Mouse (Mus musculus): ENCODE results near the gene Gm9780. TPM values are rescaled to one million over a fixed set of nuclear protein-coding genes. Genes with fewer than 3 reads are reported as not detected.
"Not testable (repeated sequence)": the region's sequence is repeated elsewhere in the genome, so short reads cannot be mapped to it uniquely, and the experiment has no call there.

Gm9780 gene
- polyA plus RNA-seq, 1 experiment from 2014 or later, result 19.3 TPM

DNA sequence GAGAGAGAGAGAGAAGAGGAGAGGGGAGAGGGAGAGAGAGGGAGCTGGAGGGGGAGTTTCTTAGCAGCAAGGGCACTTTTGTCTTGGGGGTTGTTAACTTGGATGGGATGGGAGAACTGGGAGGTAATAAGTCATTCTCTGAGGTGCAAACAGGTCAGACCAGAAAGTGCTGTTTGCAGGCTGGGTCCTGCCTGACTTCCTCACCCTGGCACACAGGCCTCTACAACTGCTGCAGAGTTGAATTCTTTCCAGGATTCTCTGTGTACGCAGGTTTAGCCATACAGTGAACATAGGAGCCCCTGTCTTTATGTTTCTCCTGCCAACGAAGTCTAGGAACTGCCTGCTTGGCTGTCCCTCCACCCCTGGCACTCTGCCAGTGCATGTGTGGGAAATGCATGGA is 35.0 kb downstream of the Gm9780 start:
- H3K4me2 ChIP-seq (ENCODE audit: low read length); H3K4me3 ChIP-seq (ENCODE audit: low read depth, low read length); H3K4me1 ChIP-seq (replicated peaks; ENCODE audit: control insufficient read depth, insufficient read depth, low read length); H3K9me3 ChIP-seq (ENCODE audit: control insufficient read depth, low read length); ATAC-seq (replicated peaks; ENCODE audit: low FRiP score, low TSS enrichment, low read depth); H3K27me3 ChIP-seq (replicated peaks; ENCODE audit: control insufficient read depth, insufficient read depth, low read length); H3K9ac ChIP-seq (ENCODE audit: low read length); H3K27ac ChIP-seq (ENCODE audit: low read depth); DNase-seq (ENCODE audit: low spot score); H3K36me3 ChIP-seq (ENCODE audit: control insufficient read depth, insufficient read depth, low read length): not testable (repeated sequence)
- WGBS, result no CpG with 5 or more reads among the region's 2 CpGs

- H3K27me3 ChIP-seq (replicated peaks; ENCODE audit: control insufficient read depth, insufficient read depth, low read length); H3K4me1 ChIP-seq (replicated peaks; ENCODE audit: control insufficient read depth, insufficient read depth, low read length); H3K4me2 ChIP-seq (ENCODE audit: low read length); ATAC-seq (replicated peaks; ENCODE audit: low FRiP score, low TSS enrichment, low read depth); H3K9ac ChIP-seq (ENCODE audit: low read length); H3K9me3 ChIP-seq (ENCODE audit: control insufficient read depth, low read length); H3K4me3 ChIP-seq (ENCODE audit: low read depth, low read length); H3K36me3 ChIP-seq (ENCODE audit: control insufficient read depth, insufficient read depth, low read length); H3K27ac ChIP-seq (ENCODE audit: low read depth): not testable (repeated sequence)
- 49% methylated on average over 5 of the region's 9 CpGs for WGBS
- DNase-seq (ENCODE audit: low spot score), result peak; percentile 42
Measured at GRCm38 (mm10) chr14:25981880-25982279, 60.6 kb downstream of the Gm9780 start.

DNA sequence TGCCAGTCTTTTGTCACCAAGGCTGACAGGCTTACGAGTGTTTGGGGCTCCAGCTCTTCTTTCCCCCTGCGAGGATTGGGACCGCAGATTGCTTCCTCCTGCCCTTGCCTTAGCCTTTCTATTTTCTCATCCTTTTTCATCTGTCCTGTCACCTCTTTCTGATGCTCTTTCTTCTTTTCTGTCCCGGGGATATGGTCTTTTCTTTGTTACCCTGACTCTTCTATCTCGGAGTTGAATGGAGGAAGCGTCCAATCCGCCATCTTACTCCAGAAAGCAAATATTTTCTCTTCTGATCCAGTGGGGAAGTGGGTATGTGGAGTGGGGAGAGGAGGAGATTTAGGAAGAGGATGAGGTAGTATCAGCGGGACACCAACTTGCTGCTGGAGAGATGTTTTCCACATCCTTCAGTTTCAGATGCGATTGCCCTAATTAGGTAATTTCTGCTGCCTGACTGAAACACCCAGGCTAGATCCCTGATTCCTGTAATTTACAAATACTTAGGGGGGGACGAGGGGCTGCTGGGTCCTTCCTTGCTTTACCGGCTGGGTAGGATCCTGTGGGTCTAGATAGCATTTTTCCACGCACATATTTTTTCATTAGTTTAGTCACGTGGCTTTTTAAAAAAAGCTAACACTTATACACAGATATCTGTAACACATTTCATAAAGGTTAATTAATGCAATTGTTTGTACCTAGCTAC is 63.1 kb downstream of the Gm9780 start:
- WGBS, result 0% methylated on average over 5 of the region's 13 CpGs

DNA sequence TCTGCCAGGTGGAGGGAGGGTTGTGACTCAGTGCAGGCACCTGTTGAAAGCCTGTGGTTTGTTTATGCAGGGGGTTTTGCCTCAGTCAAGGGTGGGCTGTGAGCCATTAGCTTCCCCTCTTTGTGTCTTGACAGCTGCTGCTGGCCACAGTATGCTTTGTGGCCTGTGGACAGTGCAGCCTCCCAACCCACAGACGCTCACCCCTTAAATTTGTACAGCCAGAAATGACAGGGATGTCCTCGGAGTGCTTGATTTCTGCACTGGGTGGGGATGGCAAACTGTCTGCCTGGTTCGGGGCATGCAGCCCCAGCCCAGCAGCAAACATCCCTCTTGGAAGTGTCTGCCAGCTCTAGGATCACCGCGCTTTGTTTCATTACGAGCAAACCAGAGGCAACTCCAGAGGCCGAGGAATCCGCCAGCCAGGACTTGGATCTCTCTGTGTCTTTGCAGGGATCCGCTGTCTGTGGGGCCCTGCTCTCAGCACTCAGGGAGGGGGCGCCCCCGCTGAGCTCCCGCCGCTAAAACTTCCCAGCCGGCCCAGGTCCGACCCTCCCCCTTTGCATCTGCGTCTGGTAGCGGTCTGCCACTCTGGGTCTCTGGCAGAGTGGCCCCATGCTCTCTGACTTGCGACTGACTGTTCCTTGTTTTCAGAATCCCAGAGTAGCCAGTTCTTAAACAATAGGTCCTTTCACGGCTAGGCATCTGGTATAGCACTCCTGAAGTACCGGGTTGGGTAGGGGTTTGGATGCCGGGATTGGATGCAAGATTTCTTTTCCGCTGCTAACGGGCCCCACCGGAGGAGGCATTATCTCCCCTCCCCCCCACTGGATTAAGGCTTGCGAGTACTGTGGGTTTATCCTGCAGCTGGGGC is 63.9 kb downstream of the Gm9780 start, which contains the start of gene Duxbl1:
Gene Duxbl1, plus strand, starts transcription at position 207 of the 871 bp plus-strand sequence.
- Histone ChIP-seq H3K9ac (ENCODE audit: low read length) (0 out of 2 replicates have a peak within 1 kb of the TSS, but pooled peaks have one; percentile 30), H3K27ac (ENCODE audit: low read depth) (peak within 1 kb of the TSS; percentile 77; the same call in 1 of the 2 replicates), H3K4me2 (ENCODE audit: low read length) (peak within 1 kb of the TSS; percentile 34; the same call in 1 of the 2 replicates)
- H3K4me1 ChIP-seq (replicated peaks; ENCODE audit: control insufficient read depth, insufficient read depth, low read length); H3K27me3 ChIP-seq (replicated peaks; ENCODE audit: control insufficient read depth, insufficient read depth, low read length); H3K4me3 ChIP-seq (ENCODE audit: low read depth, low read length); H3K9me3 ChIP-seq (ENCODE audit: control insufficient read depth, low read length); H3K36me3 ChIP-seq (ENCODE audit: control insufficient read depth, insufficient read depth, low read length); DNase-seq (ENCODE audit: low spot score): not testable (repeated sequence)
- peak; percentile 85 for ATAC-seq (replicated peaks; ENCODE audit: low FRiP score, low TSS enrichment, low read depth)
- no CpG with 5 or more reads among the region's 25 CpGs for WGBS

More for the DNA sequence above, 63.1 kb downstream of the Gm9780 start:
- not testable (repeated sequence) for H3K27me3 ChIP-seq (replicated peaks; ENCODE audit: control insufficient read depth, insufficient read depth, low read length); H3K4me3 ChIP-seq (ENCODE audit: low read depth, low read length); H3K36me3 ChIP-seq (ENCODE audit: control insufficient read depth, insufficient read depth, low read length); H3K4me1 ChIP-seq (replicated peaks; ENCODE audit: control insufficient read depth, insufficient read depth, low read length); H3K9me3 ChIP-seq (ENCODE audit: control insufficient read depth, low read length)
- Histone ChIP-seq H3K4me2 (ENCODE audit: low read length) (peak overlapping the region; percentile 34; the same call in 1 of the 2 replicates), H3K27ac (ENCODE audit: low read depth) (peak overlapping the region; percentile 77; the same call in 1 of the 2 replicates), H3K9ac (ENCODE audit: low read length) (0 out of 2 replicates have a peak overlapping the region, but pooled peaks have one; percentile 30)
- DNase-seq (ENCODE audit: low spot score) (peak; percentile 50), ATAC-seq (replicated peaks; ENCODE audit: low FRiP score, low TSS enrichment, low read depth) (peak; percentile 14; the same call in 1 of the 2 replicates)

Other genes starting within 250 kb of the Gm9780 start
- 66.8 and 68.3 TPM in 2 replicates for gene Anxa11, start 200.6 kb downstream of the Gm9780 start, polyA plus RNA-seq (2014; fragmentation: Nextera tagmentation; extraction: Ambion mirVana)
- gene Plac9a, start 139.6 kb downstream of the Gm9780 start, polyA plus RNA-seq (2014; fragmentation: Nextera tagmentation; extraction: Ambion mirVana), result not detected in 2 replicates
- 3.8 and 4.9 TPM in 2 replicates for gene Tmem254a, start 115.0 kb downstream of the Gm9780 start, polyA plus RNA-seq (2014; fragmentation: Nextera tagmentation; extraction: Ambion mirVana)
- gene Cphx1, start 104.4 kb downstream of the Gm9780 start, polyA plus RNA-seq (2014; fragmentation: Nextera tagmentation; extraction: Ambion mirVana), result not detected in 2 replicates
- 1.3 and 1.8 TPM in 2 replicates for gene Duxbl1, start 64.1 kb downstream of the Gm9780 start, polyA plus RNA-seq (2014; fragmentation: Nextera tagmentation; extraction: Ambion mirVana)
- gene Tmem254c, start 24.6 kb upstream of the Gm9780 start, polyA plus RNA-seq (2014; fragmentation: Nextera tagmentation; extraction: Ambion mirVana), result 60.1 and 70.8 TPM in 2 replicates
- gene Cphx2, start 38.8 kb upstream of the Gm9780 start, polyA plus RNA-seq (2014; fragmentation: Nextera tagmentation; extraction: Ambion mirVana), result not detected in 2 replicates
- 0.32 and 0.68 TPM in 2 replicates for gene Cphx3, start 39.6 kb upstream of the Gm9780 start, polyA plus RNA-seq (2014; fragmentation: Nextera tagmentation; extraction: Ambion mirVana)
- 1.8 TPM in 1 of 2 replicates, not detected in the other for gene Duxbl2, start 75.6 kb upstream of the Gm9780 start, polyA plus RNA-seq (2014; fragmentation: Nextera tagmentation; extraction: Ambion mirVana)
- gene Plac9b, start 139.8 kb upstream of the Gm9780 start, polyA plus RNA-seq (2014; fragmentation: Nextera tagmentation; extraction: Ambion mirVana), result 13.7 and 20.0 TPM in 2 replicates
- 29.4 and 41.1 TPM in 2 replicates for gene Tmem254b, start 164.3 kb upstream of the Gm9780 start, polyA plus RNA-seq (2014; fragmentation: Nextera tagmentation; extraction: Ambion mirVana)
- gene Duxbl3, start 215.3 kb upstream of the Gm9780 start, polyA plus RNA-seq (2014; fragmentation: Nextera tagmentation; extraction: Ambion mirVana), result 0.98 and 2.0 TPM in 2 replicates